Mouse (Mus musculus) liver, embryonic 12.5 days (tissue): Measurements from ENCODE around the gene Defb43. TPM values are rescaled to one million over a fixed set of nuclear protein-coding genes. Genes with fewer than 3 reads are reported as not detected.

ENCODE experiments used
- polyA plus RNA-seq: library from polyadenylated mRNA; unstranded; fragments of >200 nt; fragmentation: Nextera tagmentation; extraction: Ambion mirVana; gene quantifications from 2 replicates; pipeline ENCODE4 v1.2.1, GENCODE M21; 2016

Gene Defb43
- polyA plus RNA-seq, 1 experiment from 2014 or later = not detected

Other genes with a start within 250 kb of the Defb43 start
- 3.4 and 3.6 TPM in 2 replicates for gene Wdfy2, start 174.1 kb upstream of the Defb43 start, polyA plus RNA-seq
- gene Defb48, start 27.3 kb upstream of the Defb43 start, polyA plus RNA-seq = not detected in 2 replicates
- gene Defb47, start 13.7 kb upstream of the Defb43 start, polyA plus RNA-seq = not detected in 2 replicates
- gene Defb42, start 35.2 kb downstream of the Defb43 start, polyA plus RNA-seq = 0.13 and 0.24 TPM in 2 replicates
- gene Defb30, start 38.2 kb downstream of the Defb43 start, polyA plus RNA-seq = not detected in 2 replicates